Mouse (Mus musculus) ES-E14 (cell line): ENCODE measurements at regions not wholly inside any gene's neighbourhood (a gene's known extent, or its start where the extent isn't known, plus 50 kb on each side); places are given as distances from the start of the nearest gene placed in this dataset.

ENCODE experiments used
- ZC3H11A ChIP-seq: IDR thresholded peaks from 2 replicates; pipeline ENCODE4 v1.6.1; 2012; ENCODE audit warnings: low read depth, mild to moderate bottlenecking, inconsistent platforms, low read length, borderline replicate concordance
- ZNF384 ChIP-seq: IDR thresholded peaks from 2 replicates; pipeline ENCODE4 v1.6.1; 2012; ENCODE audit warnings: low read depth, low read length, inconsistent platforms

DNA sequence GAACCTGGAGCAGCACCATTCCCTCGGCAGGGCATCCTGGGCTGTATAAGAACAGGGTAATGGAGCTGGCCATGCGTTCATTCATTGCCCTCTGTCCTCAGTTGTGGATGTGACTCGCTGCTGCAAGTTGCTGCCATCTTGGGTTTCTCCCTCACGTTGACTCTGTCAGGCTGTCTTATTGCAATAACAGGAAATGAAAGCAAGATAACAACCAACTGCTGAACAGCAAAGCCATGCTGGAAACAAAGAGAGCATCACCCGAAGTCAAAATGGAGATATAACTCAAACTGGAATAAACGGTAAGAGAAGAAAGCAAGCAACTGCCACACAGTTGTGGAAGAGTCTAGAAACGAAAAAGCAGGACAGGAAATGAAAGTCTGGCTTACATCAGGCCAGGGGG lies 188.5 kb downstream of the Bcl11b start:
- no peak for TF ChIP-seq ZNF384
- TF ChIP-seq ZC3H11A, result no peak
